Mouse (Mus musculus): Measurements from ENCODE around the gene Nme6. TPM values are rescaled to one million over a fixed set of nuclear protein-coding genes. Genes with fewer than 3 reads are reported as not detected.

Gene Nme6
- total RNA-seq (2023), result 8.8 TPM

DNA sequence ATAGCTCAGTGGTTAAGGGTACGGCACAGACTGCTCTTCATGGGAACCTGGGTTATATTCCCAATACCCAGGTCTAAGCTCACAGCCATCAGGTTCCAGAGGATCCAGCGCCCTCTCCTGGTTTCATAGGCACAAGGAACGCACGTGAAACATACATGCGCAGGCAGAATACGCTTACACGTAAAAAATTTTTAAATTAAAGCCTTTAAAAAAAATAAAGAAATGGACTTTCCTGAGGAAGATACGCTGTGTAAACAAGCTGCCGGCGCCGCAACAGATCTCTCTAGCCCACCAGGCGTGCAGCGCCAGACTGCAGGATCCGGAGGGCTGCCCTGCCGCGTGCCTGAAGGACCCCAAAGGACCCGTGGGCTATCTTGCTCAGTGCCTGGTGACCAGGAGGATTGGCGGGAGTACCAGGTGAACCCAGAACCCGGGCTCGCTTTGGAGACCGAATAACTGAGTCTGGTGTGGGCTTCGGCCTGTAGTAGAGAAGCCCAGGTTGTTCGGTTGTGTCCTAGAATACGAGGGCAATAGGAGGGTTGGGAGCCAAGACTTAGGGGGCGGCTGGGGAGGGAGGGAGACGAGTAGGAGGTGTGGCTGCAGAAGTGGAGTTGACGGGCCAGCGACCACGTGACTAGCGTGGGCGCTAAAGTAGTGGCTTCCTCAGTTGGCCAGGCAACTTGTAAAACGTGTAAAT lies at the start of gene Nme6:
TSS of gene Nme6 (plus strand) at position 359 of the 697 bp plus-strand sequence.

GRCm38 (mm10) chr9:109790570-109790969 lies 42.0 kb upstream of the Nme6 start, which contains the start of gene Fbxw27:
Gene Fbxw27, minus strand, starts transcription at chr9:109790670.

GRCm38 (mm10) chr9:109811980-109812379 lies 20.6 kb upstream of the Nme6 start, which contains the start of gene Spink8:
Gene Spink8, plus strand, starts transcription at chr9:109812280.

DNA sequence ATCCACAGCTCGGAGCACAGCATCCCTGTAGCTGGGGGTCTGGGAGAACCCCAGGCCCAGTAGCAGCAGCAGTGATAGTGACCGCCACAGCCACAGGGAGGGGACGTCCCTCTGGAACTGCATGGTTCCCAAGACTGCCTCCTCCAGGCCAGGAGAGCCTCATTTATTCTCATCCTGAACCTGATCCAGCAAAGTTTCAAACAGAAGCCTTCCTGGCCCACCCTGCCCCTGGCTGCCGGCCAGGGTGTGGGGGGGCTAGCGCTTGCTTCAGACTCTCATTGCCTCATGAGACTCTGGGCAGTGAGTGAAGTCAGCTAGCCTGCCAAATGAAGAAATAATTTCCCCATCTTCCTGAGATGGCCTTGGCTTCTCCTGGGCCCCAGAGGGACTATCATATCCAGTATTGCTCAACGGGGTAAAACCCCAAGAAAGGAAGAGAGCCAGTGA lies 16.8 kb downstream of the Nme6 start, which contains the start of gene Camp:
TSS of gene Camp (minus strand) at position 306 of the 447 bp plus-strand sequence.

DNA sequence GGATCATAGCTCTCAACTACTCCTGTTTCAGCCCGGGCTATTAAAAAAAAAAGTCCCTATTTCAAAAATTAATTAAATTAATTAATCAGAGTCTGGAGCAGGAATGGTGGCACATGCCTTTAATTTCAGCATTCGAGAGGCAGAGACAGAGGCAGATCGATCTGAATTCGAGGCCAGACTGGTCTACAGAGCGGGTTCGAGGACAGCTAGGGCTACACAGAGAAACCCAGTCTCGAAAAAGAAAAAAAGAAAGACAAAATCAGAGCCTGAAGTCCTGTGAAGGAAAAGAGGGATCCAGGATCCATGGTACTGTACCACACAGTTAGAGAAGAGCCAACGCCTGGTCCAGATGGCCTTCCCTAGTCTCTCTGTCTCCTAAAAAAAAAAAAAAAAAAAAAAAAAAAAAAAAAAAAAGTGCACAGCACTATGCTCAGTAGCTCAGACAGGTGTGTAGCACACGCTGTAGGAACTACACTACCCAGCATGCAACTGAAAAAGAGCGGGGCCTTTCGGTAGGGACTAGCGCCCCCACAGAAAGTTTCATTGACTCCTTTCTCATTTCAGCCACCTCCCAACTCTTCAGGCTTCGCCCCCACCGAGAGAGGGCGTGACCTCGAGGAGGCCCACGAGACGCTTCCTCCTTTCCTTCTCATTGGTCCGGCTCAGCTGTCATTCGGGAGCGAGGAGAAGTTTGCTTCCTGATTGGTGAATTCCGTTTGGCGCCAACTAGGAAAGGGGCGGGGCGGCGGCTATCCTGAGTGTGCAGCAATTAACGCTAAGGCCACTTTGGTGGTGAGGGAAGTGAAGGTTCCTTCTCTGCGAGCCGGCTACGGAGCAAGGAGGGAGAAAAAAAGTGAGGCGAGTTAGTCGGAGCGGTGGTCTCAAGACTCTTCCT lies 42.5 kb downstream of the Nme6 start, which contains the start of gene Cdc25a:
TSS of gene Cdc25a (plus strand) at position 783 of the 895 bp plus-strand sequence.

Other genes with a start within 250 kb of the Nme6 start
- not detected for gene Fbxw24, start 206.7 kb upstream of the Nme6 start, total RNA-seq (2023)
- not detected for gene Fbxw25, start 168.1 kb upstream of the Nme6 start, total RNA-seq (2023)
- not detected for gene Fbxw18, start 130.0 kb upstream of the Nme6 start, total RNA-seq (2023)
- gene Fbxw26, start 86.7 kb upstream of the Nme6 start, total RNA-seq (2023), result not detected
- gene Fbxw27, start 42.1 kb upstream of the Nme6 start, total RNA-seq (2023), result not detected
- gene Spink8, start 20.5 kb upstream of the Nme6 start, total RNA-seq (2023), result not detected
- 2.4 TPM for gene Camp, start 16.9 kb downstream of the Nme6 start, total RNA-seq (2023)
- gene Cdc25a, start 42.8 kb downstream of the Nme6 start, total RNA-seq (2023), result 10.4 TPM
- gene Map4, start 98.7 kb downstream of the Nme6 start, total RNA-seq (2023), result 69.6 TPM